33 mouse cellular contexts compared by ENCODE assay signal in the genomic region with DNA sequence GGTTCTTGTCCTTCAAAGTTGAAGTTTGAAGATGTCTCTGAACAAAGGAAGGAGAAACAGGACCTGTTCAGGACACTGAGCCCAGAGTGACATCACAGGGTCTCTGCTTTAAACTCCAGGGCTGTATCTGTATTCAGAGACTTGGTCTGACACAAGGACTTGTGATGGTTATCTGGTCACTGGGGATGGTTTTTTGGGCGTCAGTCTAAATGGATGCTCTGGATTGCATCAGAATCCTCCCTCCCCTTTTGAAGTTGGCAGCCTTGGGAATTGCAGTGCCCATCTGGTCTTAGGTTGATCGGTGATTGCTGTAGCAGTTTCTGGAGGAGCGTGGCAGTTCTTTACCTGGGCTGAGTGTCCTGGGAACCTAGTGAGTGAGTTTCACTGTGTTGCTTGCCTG.
"Had no signal": no experiment of that assay in that cellular context is flagged by ENCODE, and none has a peak within 500 bp of the region (broad histone marks: within the 10 kb centered on the region; RNA-seq: fewer than 3 reads in every experiment).

No protein-coding gene starts in this region.

- H3K27ac ChIP-seq: heart, embryonic 13.5 days; heart, embryonic 15.5 days; hindbrain, embryonic 10.5 days; hindbrain, embryonic 12.5 days; hindbrain, embryonic 13.5 days; hindbrain, embryonic 14.5 days; hindbrain, embryonic 15.5 days; hindbrain, postnatal 0 days; intestine, embryonic 15.5 days; kidney, embryonic 15.5 days; kidney, postnatal 0 days; layer of hippocampus, adult 2 months; left cerebral cortex, adult 2 months had no signal

- DNase-seq: heart, postnatal 14 days; heart, postnatal 36 days; heart, postnatal 4 days; kidney, adult 11 months; kidney, adult 18-20 months; kidney, adult 2 months; kidney, adult 8-10 months; kidney, adult 9 months; kidney, postnatal 10 days; kidney, postnatal 14 days; kidney, postnatal 25 days; kidney, postnatal 36 days; kidney, postnatal 4 days; layer of hippocampus, adult 9-11 months; layer of hippocampus, postnatal 36 days had no signal

- H3K4me1 ChIP-seq: hindbrain, embryonic 10.5 days; hindbrain, embryonic 12.5 days; hindbrain, embryonic 13.5 days; hindbrain, embryonic 15.5 days; intestine, embryonic 15.5 days had no signal

- H3K4me3 ChIP-seq: heart, embryonic 12.5 days; heart, embryonic 13.5 days; heart, embryonic 15.5 days; hindbrain, embryonic 10.5 days; hindbrain, embryonic 12.5 days; hindbrain, embryonic 13.5 days; hindbrain, embryonic 15.5 days; intestine, embryonic 15.5 days; kidney, embryonic 15.5 days; layer of hippocampus, adult 2 months; left cerebral cortex, adult 2 months had no signal

- ATAC-seq: hindbrain, embryonic 16.5 days; hindbrain, postnatal 0 days; inflammation-experienced regulatory T-cells, adult 6 months; intestine, embryonic 15.5 days; intestine, embryonic 16.5 days; intestine, postnatal 0 days had no signal
